Mouse (Mus musculus) gastrocnemius, postnatal 10 days (tissue): ENCODE results near the gene Pus7. TPM values are rescaled to one million over a fixed set of nuclear protein-coding genes. Genes with fewer than 3 reads are reported as not detected.
A peak's percentile ranks its signal among the peaks of the same experiment; 100 is the strongest.
"Not testable (repeated sequence)": the region's sequence is repeated elsewhere in the genome, so short reads cannot be mapped to it uniquely, and the experiment has no call there.

Experiments used
- DNase-seq: peaks from one replicate; pipeline ENCODE4 v3.0.0; 2021; ENCODE audit warnings: mixed read lengths
- total RNA-seq, 2 experiments: library from RNA; stranded (reverse); gene quantifications; 2 replicates each; pipeline ENCODE4 v1.2.3; 2021

Pus7 gene
- total RNA-seq, 2 experiments from 2014 or later = 13.0 to 16.4 TPM

DNA sequence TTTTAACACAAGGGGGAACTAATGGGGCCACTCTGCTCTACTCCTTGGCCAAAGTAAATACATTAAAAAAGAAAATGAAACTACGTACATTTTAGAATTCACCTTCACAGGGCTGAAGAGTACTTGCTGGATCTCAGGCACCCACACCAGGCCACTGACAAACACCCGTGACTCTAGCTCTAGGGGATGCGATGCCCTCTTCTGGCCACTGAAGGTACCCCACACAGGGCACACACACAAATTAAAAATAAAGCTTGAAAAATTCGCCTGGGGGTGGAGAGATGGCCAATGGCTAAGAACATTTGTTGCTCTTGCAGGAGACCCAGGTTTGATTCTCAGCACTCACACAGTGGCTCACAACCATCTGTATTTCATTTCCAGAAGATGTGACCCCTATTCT lies 27.1 kb downstream of the Pus7 start:
- no peak for DNase-seq

DNA sequence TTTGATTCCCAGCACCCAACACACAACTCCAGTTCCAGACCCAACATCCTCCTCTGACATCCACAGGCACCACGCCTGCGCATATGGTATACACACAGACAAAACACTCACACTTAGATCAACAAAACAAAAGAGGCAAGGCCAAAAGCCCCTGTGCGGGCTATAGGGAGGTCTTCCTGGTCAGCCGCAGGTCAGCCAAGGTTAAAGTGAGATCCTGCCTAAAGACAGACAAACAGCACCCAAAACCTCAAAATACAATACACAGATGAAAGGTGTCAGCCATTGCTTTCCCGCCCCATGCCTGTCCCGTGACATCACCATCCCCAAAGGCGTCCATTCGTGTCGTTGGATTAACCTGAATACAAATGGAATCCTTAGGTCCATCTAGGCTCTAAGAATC lies 27.9 kb downstream of the Pus7 start:
- no peak for DNase-seq

DNA sequence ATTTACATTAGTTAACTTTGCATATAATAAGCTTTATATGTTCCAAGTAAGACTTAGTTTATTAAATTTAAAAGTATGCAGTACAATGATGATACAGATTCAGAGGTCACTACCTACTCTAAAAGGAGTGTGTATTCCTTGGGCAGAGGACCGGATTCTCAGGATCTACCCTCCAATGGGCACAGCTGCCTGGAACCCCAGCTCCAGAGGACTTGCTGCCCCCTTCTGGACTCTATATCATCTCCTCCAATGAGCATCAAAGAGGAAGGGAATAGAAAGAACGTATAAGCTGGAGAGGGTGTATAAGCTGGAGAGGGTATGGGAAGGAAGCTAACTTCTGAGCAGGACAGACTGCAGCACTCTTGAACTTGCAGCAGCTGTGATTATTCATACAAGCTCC lies 33.6 kb downstream of the Pus7 start:
- DNase-seq = no peak

DNA sequence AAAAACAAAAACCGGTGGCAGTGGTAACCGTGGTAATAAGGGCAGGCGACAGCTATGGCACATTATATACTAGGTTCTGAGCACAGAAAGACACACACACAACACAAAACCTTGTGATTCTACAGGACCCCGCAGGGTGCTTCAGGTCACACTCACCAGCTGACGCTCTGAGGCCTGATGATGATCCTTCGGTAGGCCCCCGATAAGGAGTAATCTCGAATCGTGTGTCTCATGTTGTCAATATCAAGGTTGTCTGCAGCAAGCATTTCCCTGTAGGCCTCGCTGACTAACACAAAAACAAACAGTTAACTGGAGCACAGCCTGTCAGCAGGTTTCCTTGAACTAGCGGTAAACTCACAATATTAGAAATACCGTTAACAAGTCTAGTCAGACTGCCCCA lies 40.2 kb downstream of the Pus7 start:
- no peak for DNase-seq

DNA sequence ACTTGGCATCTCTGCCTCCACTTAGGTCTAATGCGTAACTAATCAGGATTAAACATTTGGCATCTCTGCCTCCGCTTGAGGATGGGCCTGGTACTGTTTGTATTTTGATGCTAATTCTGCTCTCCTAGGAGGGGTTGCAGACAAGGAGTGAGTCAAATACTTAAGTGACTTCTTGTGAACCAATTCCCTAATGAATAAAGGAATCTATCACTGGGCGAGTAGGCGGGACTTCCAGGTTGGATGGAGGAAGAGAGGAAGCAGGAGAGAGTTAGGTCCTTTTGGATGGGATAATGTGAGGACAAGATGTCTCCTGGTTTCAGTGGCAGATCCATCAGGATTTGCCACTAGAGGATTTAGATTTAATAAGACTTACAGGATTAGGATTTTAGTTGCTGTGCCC lies 46.4 kb downstream of the Pus7 start:
- DNase-seq = no peak

DNA sequence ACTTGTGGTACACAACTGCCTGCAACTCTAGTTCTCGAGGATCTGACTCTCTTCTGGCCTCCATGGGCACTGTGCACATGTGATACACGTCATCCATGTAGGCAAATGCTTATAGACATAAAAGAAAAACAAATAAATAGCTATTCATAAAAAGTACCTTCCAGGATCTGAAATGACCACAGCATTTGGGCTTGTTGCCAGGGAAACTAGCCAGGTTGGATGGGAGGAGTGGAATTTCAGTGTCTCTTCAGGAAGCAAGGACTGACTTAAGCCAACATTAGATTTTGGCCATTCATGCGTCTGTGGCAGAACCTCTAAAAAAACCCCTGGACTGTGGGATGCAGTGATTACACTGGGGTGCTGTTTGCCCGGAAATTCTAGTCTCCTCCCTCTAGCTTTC lies 47.1 kb downstream of the Pus7 start:
- DNase-seq = peak; percentile 56

DNA sequence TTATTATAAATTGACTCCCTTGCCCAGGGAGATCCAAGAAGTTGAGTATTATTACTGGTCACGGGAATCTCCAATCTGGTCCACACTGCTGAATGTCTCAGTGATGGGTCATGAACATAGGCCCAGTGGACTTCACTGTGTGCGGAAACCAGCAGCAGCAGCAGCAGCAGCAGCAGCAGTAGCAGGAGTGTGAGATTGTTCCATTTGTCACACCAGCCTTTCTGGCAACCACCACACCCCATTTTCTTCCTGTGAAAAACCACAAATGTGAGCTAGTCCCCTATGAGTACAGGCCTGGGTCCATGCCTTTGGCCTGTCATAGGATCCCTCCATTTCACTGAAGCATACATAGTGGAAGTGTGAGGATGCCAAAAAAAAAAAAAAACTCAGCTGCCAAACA lies 61.6 kb downstream of the Pus7 start:
- DNase-seq = no peak

DNA sequence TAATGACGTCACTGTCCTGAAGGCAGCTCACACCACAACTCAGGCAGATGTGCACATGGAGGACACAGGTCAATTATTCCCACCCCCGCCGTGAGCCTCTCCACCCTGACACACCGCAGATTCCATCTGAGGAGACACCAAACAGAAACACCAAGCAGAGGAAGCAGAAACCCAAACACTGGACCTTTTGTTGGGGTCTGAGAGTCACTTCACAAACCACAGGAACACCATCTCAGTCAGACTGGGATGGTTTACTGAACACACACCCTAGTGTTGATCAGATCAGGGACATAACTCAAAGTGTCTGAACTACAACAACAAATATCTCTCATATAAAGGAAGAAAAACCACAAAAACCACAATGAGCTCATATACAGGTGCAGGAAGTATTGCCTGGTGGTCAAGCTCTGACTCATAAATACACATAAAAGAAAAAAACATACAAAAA lies 64.6 kb downstream of the Pus7 start:
- DNase-seq = no peak

DNA sequence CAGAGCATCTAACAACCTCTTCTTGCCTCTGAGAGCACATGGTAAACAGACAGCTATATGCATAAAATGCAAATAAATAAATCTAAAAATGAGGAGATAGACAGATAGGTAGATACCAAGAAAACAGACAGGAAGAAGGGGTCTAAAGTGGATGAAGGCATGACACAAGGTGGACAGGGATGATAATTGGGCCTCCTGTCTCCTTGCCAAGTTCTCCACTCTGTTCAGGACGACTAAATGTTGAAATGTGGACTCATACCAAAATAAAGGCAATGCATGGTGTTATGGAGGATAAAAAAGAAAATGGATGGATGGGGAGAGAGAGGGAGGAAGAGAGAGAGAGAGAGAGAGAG lies 65.4 kb downstream of the Pus7 start:
- DNase-seq = no peak

DNA sequence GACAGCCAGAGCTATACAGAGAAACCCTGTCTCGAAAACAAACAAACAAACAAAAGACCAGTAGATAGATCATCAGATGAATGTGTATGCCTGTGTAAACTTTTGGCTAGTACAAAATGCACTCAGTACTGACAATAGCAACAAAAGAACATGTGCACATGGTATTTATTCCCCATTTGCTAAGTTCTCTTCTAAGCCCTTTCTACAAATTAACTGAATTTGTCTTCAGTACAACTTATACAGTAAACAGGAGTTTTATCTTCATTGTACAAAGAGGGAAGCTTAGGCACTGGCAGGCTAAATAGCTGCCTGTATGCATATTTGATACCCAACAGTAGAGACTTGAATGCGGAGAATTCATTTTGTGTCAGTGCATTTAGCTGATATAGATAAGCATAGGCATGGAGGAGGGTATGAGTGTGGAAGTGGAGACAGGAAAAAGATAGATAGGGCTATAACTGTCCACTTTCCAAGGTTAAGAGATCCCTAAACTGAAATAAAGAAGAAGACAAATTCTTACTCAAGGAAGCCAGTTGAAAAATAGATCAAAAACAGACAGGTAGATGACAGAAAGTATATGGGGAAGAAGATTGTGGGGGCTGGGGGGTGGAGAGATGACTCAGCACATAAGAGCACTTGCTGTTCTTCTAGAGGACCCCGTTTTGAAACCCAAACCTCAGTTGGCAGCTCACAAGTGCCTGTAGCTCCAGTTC lies 65.9 kb downstream of the Pus7 start:
- no peak for DNase-seq

DNA sequence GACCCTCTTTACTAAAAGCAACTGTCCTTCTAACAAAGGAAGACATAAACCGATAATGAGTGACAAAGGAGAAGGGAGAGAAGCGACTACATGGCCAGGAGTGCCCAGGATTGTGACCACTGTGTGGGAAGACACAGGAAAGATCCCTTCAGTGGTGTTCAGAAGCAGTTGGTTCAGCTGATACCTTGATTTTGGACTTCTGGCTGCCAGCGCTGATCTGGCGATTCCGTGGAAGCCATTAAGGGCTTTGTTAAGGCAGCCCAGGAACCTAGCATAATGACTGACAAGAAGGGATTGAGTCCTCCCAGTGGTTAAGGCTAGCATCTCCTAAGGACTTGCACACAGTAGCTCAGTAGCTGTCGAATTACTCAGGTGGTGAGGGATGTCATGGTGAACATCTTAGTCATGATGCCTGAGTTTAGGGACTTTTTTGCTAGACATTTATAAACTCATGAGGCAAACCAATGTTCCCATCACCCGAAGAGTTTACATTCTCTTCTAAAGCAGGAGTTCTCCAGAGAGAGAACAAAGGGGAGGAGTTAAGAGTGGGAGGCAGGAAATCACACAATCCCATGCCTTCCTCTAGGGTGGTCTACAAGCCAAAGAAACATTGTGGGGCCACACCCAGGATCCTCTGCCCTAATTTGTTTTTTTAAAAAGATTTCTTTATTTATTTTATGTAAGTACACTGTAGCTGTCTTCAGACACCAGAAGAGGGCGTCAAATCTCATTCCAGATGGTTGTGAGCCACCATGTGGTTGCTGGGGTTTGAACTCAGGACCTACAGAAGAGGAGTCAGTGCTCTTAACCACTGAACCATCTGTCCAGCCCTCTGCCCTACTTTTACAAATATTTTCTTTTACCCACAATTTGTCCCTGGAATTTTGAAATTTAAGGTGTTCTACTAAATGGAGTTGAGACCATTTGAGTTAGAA lies 69.8 kb downstream of the Pus7 start:
- no peak for DNase-seq

DNA sequence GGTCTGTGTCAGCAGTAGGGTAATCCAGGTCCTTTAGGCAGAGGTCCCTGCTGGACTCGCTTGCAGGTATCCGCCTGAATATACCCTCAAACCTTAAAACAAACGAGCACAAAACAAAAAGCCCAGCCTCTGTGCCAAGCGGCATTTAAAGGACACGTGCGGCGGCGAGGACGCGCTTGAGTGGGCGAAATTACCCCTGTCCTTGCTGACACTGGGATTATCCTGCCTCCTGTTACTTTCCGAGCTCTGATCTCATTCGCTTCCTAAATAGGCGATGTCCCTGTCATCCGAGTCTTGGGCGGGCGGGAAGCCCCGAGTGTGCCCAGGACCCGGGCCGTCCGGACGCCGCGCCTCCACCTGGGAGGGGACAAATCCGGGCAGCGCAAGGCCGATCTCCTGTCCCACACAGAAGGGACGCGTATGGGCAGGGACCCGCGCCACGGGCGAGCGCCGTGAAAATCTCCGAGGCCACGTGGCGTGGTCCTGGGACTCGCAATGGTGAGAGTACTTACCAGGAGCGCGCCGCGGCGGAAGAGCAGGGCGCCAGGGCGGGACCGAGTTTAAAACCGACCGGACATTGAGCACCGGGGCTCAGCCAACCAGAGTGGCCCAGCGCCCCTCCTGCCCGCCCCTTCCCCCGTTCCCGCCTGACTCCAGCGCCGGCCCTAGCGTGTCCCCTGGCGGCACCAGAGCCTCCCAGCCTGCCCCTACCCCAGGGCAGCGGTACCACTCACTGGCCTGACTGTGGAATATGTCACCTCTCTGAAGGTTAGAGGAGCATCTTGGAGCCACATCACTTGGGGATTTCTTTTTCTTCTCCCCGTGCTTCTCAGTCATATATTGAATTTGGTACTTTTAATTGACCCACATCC lies 71.1 kb downstream of the Pus7 start:
- DNase-seq = peak; percentile 74

DNA sequence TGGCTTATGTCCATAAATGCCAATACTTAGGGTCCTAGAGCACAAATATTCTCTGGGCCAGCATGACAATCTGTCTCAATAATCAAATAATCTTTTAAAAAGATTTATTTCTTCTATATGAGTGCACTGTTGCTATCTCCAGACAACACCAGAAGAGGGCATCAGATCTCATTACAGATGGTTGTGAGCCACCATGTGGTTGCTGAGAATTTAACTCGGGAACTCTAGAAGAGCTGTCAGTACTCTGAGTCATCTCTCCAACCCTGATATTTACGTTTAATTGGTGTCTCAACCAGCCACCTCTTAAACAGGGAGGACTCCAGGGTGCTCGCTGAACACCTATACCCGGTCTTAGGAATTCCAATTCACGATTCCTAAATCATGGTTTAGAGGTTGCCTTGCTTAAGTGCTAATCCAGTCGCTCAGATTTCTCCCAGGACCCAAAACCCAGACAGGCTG lies 71.8 kb downstream of the Pus7 start:
- DNase-seq = not testable (repeated sequence)

DNA sequence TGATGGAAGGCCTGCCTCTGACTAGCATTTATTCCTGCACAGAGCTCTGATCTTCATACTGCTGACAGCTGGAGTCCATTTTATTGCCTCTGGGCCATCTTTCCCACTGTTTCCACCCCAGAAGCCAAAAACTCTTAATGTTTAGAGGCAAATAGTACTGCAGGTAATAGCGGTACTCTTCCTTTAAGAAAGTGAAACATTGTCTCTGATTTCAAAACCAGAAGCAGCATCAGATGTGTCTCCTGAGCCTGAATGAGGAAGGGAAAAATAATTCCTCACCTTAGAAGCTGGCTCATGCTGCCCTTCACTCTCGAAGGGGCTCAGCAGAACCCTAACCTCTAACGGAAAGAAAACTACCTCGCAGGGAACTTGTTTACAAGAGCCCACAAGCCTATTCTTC lies 72.3 kb downstream of the Pus7 start:
- DNase-seq = no peak

DNA sequence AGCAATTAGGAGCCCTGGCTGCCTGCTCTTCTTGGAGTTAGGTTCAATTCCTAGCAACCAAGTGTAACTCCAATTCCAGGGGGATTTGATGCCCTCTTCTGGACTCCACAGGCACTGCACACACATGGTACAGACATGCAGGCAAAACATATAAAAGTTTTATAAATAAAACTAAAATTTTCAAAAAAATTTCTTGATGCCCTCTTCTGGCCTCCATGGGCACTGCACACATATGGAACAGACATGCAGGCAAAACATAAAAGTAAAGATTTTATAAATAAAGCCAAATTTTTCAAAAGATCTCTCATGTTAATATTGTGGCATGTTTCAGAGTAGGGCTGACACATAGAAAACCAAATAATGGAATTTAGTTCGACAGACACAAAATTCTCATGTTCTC lies 73.8 kb downstream of the Pus7 start:
- DNase-seq = no peak

DNA sequence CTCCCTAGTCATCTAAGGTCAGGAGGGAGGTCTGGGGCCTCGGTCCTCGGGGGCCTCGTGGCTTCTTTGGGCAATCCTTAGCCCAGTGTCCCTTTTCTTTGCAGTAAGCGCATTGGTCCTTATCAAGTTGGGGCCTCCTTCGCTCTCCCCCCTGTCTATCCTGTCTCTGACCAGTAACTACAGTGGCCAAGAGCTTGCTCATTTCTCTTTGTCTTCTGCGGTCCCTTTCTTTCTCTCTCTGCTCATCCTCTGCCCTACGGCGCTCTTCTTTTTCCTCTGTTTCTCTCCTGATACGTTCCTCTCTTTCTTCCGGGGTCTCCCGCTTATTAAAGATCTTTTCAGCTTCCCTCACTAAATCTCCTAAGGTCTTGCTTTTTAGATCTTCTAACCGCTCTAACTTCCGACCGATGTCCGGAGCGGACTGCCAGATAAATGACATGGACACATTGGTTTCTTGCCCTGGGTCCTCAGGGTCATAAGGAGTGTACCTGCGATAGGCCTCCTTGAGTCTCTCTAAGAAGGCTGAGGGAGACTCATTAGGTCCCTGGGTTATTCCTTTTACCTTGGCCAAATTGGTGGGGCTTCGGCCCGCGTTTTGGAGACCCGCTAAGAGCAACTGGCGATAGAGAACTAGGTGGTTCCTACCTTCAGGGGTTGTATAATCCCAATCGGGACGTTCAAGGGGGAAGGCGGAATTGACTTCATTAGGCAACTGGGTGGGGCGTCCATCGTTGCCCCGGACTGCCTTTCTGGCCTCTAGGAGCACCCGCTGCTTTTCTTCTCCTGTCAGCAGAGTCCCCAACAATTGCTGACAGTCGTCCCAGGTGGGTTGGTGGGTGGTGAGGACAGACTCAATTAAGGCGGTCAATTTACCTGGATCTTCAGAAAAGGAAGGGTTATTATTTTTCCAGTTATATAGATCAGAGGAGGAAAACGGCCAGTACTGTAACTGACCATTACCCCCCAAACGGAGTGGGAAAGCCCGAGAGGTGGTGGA lies 76.6 kb downstream of the Pus7 start:
- not testable (repeated sequence) for DNase-seq

DNA sequence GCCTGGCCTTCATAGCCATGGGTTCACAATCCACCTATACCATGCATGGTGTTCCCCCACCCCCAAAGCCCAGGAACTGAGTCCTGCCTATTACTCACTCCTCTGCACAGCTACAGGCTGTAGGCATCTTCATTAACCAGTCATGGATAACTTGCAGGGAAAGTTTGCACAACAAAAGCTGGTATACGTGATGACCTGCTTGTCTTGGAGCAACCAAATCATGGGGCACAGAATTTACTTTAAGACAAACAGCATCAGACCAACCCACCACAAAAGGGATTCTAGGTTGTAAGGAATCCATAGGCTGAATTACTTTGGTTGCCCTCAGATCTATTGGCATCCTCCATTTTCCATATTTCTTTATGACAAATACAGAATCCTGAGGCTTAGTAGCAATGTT lies 86.1 kb downstream of the Pus7 start:
- DNase-seq = no peak
